Mouse (Mus musculus) MEL (cell line): ENCODE measurements around the gene Mbnl1.

Experiments used
- CTCF ChIP-seq, 3 experiments: IDR thresholded peaks in 2 of 3; conservative IDR thresholded peaks in 1 of 3; 2 replicates each; pipeline ENCODE4 v1.5.1; 2011 to 2012; ENCODE audit warnings: low read length in 3 of 3, low read depth in 2 of 3, mild to moderate bottlenecking in 2 of 3, improper control_type of control experiment in 1 of 3, inconsistent platforms in 1 of 3, mixed read lengths in 1 of 3, moderate library complexity in 1 of 3; ENCODE audit not compliant: control insufficient read depth in 1 of 3, insufficient read depth in 1 of 3, poor library complexity in 1 of 3, severe bottlenecking in 1 of 3
- EP300 ChIP-seq, 2 experiments: IDR thresholded peaks; 2 replicates each; pipeline ENCODE4 v1.6.1; 2011; ENCODE audit warnings: improper control_type of control experiment in 2 of 2, low read length in 2 of 2, low read depth in 1 of 2, mild to moderate bottlenecking in 1 of 2
- GATA1 ChIP-seq: IDR thresholded peaks from 2 replicates; pipeline ENCODE4 v1.6.1; 2011; ENCODE audit warnings: low read depth, low read length, improper control_type of control experiment
- POLR2A ChIP-seq, 2 experiments: IDR thresholded peaks; 2 replicates each; pipeline ENCODE4 v1.6.1; 2011 to 2012; ENCODE audit warnings: low read length in 2 of 2, mild to moderate bottlenecking in 2 of 2, control low read depth in 1 of 2, improper control_type of control experiment in 1 of 2, low read depth in 1 of 2, moderate library complexity in 1 of 2; ENCODE audit not compliant: control insufficient read depth in 1 of 2, insufficient read depth in 1 of 2, poor library complexity in 1 of 2
- ZKSCAN1 ChIP-seq: IDR thresholded peaks from 2 replicates; pipeline ENCODE4 v1.6.1; 2012; ENCODE audit warnings: low read depth, mild to moderate bottlenecking, inconsistent platforms, low read length, improper control_type of control experiment, moderate library complexity
- ZNF384 ChIP-seq: IDR thresholded peaks from 2 replicates; pipeline ENCODE4 v1.6.1; 2012; ENCODE audit warnings: low read depth, mild to moderate bottlenecking, inconsistent platforms, low read length, improper control_type of control experiment

DNA sequence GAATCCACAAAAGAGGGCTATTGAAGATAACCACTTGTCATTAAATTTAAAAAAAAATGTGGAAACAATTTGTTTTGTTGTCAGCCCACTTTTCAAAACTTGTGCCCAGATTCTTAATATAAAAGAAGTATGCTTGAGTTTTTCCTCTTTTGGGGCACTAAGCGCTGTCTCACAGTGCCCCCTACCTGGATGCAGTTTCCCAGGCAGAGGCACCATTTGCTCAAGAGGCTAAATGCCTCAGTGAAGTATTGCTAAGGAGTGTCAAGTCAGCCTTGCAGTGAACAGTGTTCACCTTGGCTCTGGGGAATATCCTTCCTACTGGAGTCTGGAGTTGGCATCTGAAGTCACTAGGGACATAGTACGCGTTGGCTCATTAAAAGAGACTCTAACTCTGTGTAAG, 113.4 kb downstream of the Mbnl1 start:
- no peak; a peak in 1 of 6 replicates for TF ChIP-seq CTCF (IDR thresholded peaks at IDR 0.05 in 2 of 3, conservative IDR thresholded peaks at IDR 0.05 in 1 of 3; ENCODE audit: control insufficient read depth in 1 of 3, insufficient read depth in 1 of 3, low read depth in 2 of 3, low read length in 3 of 3, poor library complexity in 1 of 3, severe bottlenecking in 1 of 3)
- TF ChIP-seq POLR2A (IDR thresholded peaks at IDR 0.05; ENCODE audit: control insufficient read depth in 1 of 2, insufficient read depth in 1 of 2, low read depth in 1 of 2, low read length in 2 of 2, poor library complexity in 1 of 2): no peak
- TF ChIP-seq ZKSCAN1: no peak
- no peak for TF ChIP-seq ZNF384
- no peak for TF ChIP-seq EP300 (IDR thresholded peaks at IDR 0.05; ENCODE audit: low read depth in 1 of 2, low read length in 2 of 2)
- no peak for TF ChIP-seq GATA1
